Mouse (Mus musculus) stomach, embryonic 14.5 days (tissue): ENCODE data around the gene Ccdc38. TPM values are rescaled to one million over a fixed set of nuclear protein-coding genes. Genes with fewer than 3 reads are reported as not detected.

Experiments used
- ATAC-seq: fragments of 200-750 bp; cut with Nextera tagmentation; 2 replicates; pipeline ENCODE4 v1.8.0; 2017; ENCODE audit warnings: low read depth, moderate TSS enrichment; ENCODE audit not compliant: insufficient number of reproducible peaks, insufficient read depth, low FRiP score
- H3K27ac ChIP-seq: fragments of 300-500 bp; sonication (generic); 2 replicates; pipeline ENCODE4 v1.5.1; 2014; ENCODE audit warnings: mild to moderate bottlenecking, low read length, moderate library complexity, mixed read lengths
- H3K27me3 ChIP-seq: fragments of 300-500 bp; sonication (generic); 2 replicates; pipeline ENCODE4 v1.6.1; 2014; ENCODE audit warnings: low read length, control low read depth, mixed read lengths; ENCODE audit not compliant: control insufficient read depth, insufficient read depth
- H3K36me3 ChIP-seq: fragments of 300-500 bp; sonication (generic); 2 replicates; pipeline ENCODE4 v1.6.1; 2014; ENCODE audit warnings: mild to moderate bottlenecking, control low read depth, low read length, moderate library complexity, mixed read lengths; ENCODE audit not compliant: control insufficient read depth, insufficient read depth
- H3K4me1 ChIP-seq: fragments of 300-500 bp; sonication (generic); 2 replicates; pipeline ENCODE4 v1.6.1; 2014; ENCODE audit warnings: low read length, control low read depth, mixed read lengths; ENCODE audit not compliant: control insufficient read depth, insufficient read depth
- H3K4me2 ChIP-seq: fragments of 300-500 bp; sonication (generic); replicated peaks from 2 replicates; pipeline ENCODE4 v1.6.1; 2014; ENCODE audit warnings: low read depth, low read length, control low read depth
- H3K4me3 ChIP-seq: fragments of 300-500 bp; sonication (generic); 2 replicates; pipeline ENCODE4 v1.5.1; 2014; ENCODE audit warnings: low read depth, low read length, control low read depth
- H3K9ac ChIP-seq: fragments of 300-500 bp; sonication (generic); replicated peaks from 2 replicates; pipeline ENCODE4 v1.6.1; 2014; ENCODE audit warnings: low read depth, mild to moderate bottlenecking, control low read depth, low read length, moderate library complexity, mixed read lengths
- H3K9me3 ChIP-seq: fragments of 300-500 bp; sonication (generic); 2 replicates; pipeline ENCODE4 v1.6.1; 2016; ENCODE audit warnings: low read depth, low read length, control low read depth; ENCODE audit not compliant: control insufficient read depth
- WGBS: fragments of 180-500 bp; shearing (Covaris S2); extraction: QIAGEN DNeasy Blood & Tissue Kit; methylation state at CpG from one replicate; pipeline ENCODE4 v1.1.7; 2014; 5-methylcytosine and 5-hydroxymethylcytosine counted together
- polyA plus RNA-seq: library from polyadenylated mRNA; unstranded; fragments of >200 nt; fragmentation: Nextera tagmentation; extraction: Ambion mirVana; gene quantifications from 2 replicates; pipeline ENCODE4 v1.2.1, GENCODE M21; 2014

Ccdc38 gene
- polyA plus RNA-seq, 1 experiment from 2014 or later: 2.6 TPM

DNA sequence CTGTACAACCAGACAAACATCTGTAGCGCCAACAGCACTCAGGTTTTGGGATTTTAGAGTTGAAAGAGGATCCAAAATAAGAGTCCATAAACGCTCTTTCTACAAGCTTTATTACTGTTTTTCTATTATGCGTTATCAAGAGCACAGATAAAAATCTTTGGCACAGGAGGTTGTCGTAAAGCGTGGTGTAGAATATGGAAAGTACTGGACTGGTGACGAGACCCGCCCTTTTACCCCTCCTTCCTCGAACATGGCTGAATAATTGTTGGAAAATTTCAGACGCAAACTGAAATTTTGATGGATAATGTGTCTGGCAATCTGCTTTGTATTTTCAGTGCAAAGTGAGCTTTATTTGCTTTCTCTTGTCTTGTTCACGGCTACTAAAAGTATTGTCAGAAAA lies 83.7 kb downstream of the Ccdc38 start:
- no peak for ATAC-seq
- peak overlapping the region; percentile 31; the same call in 1 of the 2 replicates for H3K4me2 ChIP-seq
- no peaks in the 10 kb centered on the region for H3K9me3 ChIP-seq
- 0 out of 2 replicates have a peak overlapping the region, but pooled peaks have one; percentile 1 for H3K4me3 ChIP-seq
- no peaks in the 10 kb centered on the region for H3K27me3 ChIP-seq
- no peak overlapping the region for H3K27ac ChIP-seq
- 48% methylated on average over 10 of the region's 10 CpGs for WGBS
- no peaks in the 10 kb centered on the region for H3K36me3 ChIP-seq
- no peaks in the 10 kb centered on the region for H3K4me1 ChIP-seq
- H3K9ac ChIP-seq: no peak overlapping the region

DNA sequence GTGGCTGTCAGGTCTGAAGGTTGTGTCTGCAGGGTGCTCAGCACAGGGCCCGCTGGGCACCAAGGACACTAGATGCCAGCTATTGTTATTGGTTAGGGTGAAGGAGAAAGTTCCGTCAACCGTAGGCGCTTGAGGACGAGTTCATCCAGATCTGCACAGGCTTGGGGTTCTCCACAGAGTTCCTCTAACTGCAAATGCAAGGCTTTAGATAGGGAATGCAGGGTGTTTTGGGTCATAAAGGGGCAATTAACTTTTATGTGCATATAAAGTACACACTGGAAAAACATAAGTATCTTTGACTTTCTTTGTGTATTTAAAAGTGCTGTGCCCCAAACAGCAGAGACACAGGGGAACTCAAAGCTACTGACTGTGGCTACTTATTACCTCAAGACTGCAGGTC lies 89.9 kb downstream of the Ccdc38 start:
- Histone ChIP-seq H3K27ac (no peak overlapping the region), H3K36me3 (no peaks in the 10 kb centered on the region), H3K4me2 (no peak overlapping the region), H3K4me1 (no peaks in the 10 kb centered on the region), H3K27me3 (no peaks in the 10 kb centered on the region), H3K4me3 (no peak overlapping the region), H3K9me3 (no peaks in the 10 kb centered on the region), H3K9ac (no peak overlapping the region)
- 90% methylated on average over 5 of the region's 5 CpGs for WGBS
- no peak for ATAC-seq

DNA sequence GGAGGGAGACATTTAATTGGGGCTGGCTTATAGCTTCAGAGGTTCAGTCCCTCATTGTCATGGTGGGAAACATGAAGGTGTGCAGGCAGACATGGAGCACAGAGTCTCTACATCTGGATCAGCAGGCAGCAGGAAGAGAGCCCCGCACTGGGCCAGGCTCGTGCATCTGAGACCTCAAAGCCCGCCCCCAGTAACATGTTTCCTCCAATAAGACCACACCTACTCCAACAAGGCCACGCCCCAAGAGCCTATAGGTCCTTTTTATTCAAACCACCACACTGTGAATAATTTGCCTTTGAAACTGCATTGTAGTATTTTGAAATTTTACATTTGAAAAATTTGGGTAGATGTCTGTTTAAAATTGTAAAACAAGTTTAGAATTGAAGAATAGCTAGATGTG lies 91.7 kb downstream of the Ccdc38 start:
- H3K4me3 ChIP-seq: no peak overlapping the region
- H3K9ac ChIP-seq: no peak overlapping the region
- WGBS: 56% methylated on average over 4 of the region's 4 CpGs
- no peak overlapping the region for H3K27ac ChIP-seq
- ATAC-seq: no peak
- no peak overlapping the region for H3K4me2 ChIP-seq
- no peaks in the 10 kb centered on the region for H3K27me3 ChIP-seq
- no peaks in the 10 kb centered on the region for H3K9me3 ChIP-seq
- no peaks in the 10 kb centered on the region for H3K36me3 ChIP-seq
- H3K4me1 ChIP-seq: no peaks in the 10 kb centered on the region

DNA sequence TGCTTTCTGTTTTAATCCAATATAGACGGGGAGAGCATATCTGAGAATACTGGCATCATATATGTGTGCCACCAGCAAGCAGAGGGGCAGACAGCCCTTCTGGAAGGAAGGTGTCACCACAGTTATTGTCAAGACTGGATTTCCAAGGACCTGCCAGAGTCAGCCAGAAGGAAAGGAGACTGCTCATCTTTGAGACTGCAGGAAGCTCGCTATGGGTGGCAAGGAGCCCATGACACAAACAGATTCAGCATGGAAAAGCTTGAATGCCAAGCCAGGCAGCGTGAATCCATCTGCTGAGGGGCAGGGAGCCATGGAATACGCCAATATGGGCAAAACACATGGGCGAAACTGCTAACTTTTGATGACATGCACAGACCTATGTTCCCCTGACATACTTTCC lies 93.1 kb downstream of the Ccdc38 start:
- Histone ChIP-seq H3K4me1 (no peaks in the 10 kb centered on the region), H3K36me3 (no peaks in the 10 kb centered on the region), H3K9me3 (no peaks in the 10 kb centered on the region), H3K27me3 (no peaks in the 10 kb centered on the region), H3K9ac (no peak overlapping the region), H3K27ac (no peak overlapping the region), H3K4me3 (no peak overlapping the region), H3K4me2 (no peak overlapping the region)
- no peak for ATAC-seq
- 89% methylated on average over 5 of the region's 5 CpGs for whole genome bisulfite sequencing

Other genes starting within 250 kb of the Ccdc38 start
- gene Elk3, start 229.5 kb upstream of the Ccdc38 start, polyA plus RNA-seq: 34.0 and 36.6 TPM in 2 replicates
- gene Lta4h, start 87.2 kb upstream of the Ccdc38 start, polyA plus RNA-seq: 212 and 220 TPM in 2 replicates
- gene Hal, start 51.9 kb upstream of the Ccdc38 start, polyA plus RNA-seq: 2.1 and 2.3 TPM in 2 replicates
- gene Amdhd1, start 599 bp upstream of the Ccdc38 start, polyA plus RNA-seq: 0.77 and 0.94 TPM in 2 replicates
- gene Snrpf, start 49.1 kb downstream of the Ccdc38 start, polyA plus RNA-seq: 131 and 146 TPM in 2 replicates
- gene Ntn4, start 100.0 kb downstream of the Ccdc38 start, polyA plus RNA-seq: 0.35 and 0.62 TPM in 2 replicates